Mouse (Mus musculus) lung, postnatal 0 days (tissue): ENCODE data around the gene Mtm1. TPM values are rescaled to one million over a fixed set of nuclear protein-coding genes. Genes with fewer than 3 reads are reported as not detected.

Experiments
- ATAC-seq: fragments of 200-750 bp; cut with Nextera tagmentation; 2 replicates; pipeline ENCODE4 v1.8.0; 2017; ENCODE audit warnings: moderate library complexity
- DNase-seq: peaks from one replicate; pipeline ENCODE4 v3.0.0-alpha.2; 2016; ENCODE audit warnings: low spot score
- H3K27ac ChIP-seq: fragments of 300-500 bp; sonication (generic); 2 replicates; pipeline ENCODE4 v1.5.1; 2014; ENCODE audit warnings: antibody characterized with exemption, mild to moderate bottlenecking, low read length, mixed read lengths
- H3K27me3 ChIP-seq: fragments of 300-500 bp; sonication (generic); replicated peaks from 2 replicates; pipeline ENCODE4 v1.6.1; 2014; ENCODE audit warnings: low read length, mixed read lengths; ENCODE audit not compliant: insufficient read depth
- H3K36me3 ChIP-seq: fragments of 300-500 bp; sonication (generic); 2 replicates; pipeline ENCODE4 v1.6.1; 2014; ENCODE audit warnings: low read length, mixed read lengths; ENCODE audit not compliant: insufficient read depth
- H3K4me1 ChIP-seq: fragments of 300-500 bp; sonication (generic); 2 replicates; pipeline ENCODE4 v1.6.1; 2014; ENCODE audit warnings: antibody characterized with exemption, low read depth, low read length, mixed read lengths; ENCODE audit not compliant: insufficient read depth
- H3K4me2 ChIP-seq: fragments of 300-500 bp; sonication (generic); replicated peaks from 2 replicates; pipeline ENCODE4 v1.6.1; 2014; ENCODE audit warnings: low read depth, mild to moderate bottlenecking, low read length, moderate library complexity, mixed read lengths
- H3K4me3 ChIP-seq: fragments of 300-500 bp; sonication (generic); 2 replicates; pipeline ENCODE4 v1.5.1; 2014; ENCODE audit warnings: low read depth, low read length
- H3K9ac ChIP-seq: fragments of 300-500 bp; sonication (generic); replicated peaks from 2 replicates; pipeline ENCODE4 v1.6.1; 2014; ENCODE audit warnings: low read depth, mild to moderate bottlenecking
- H3K9me3 ChIP-seq: fragments of 300-500 bp; sonication (generic); 2 replicates; pipeline ENCODE4 v1.6.1; 2016; ENCODE audit warnings: low read length, mixed read lengths
- CTCF ChIP-seq: IDR thresholded peaks from 2 replicates; pipeline ENCODE4 v1.5.1; 2016; ENCODE audit warnings: antibody characterized with exemption, mild to moderate bottlenecking
- EP300 ChIP-seq: IDR thresholded peaks from 2 replicates; pipeline ENCODE4 v1.6.1; 2016; ENCODE audit warnings: antibody characterized with exemption, mild to moderate bottlenecking, control low read depth
- WGBS: fragments of 180-500 bp; shearing (Covaris S2); extraction: QIAGEN DNeasy Blood & Tissue Kit; methylation state at CpG from one replicate; pipeline ENCODE4 v1.1.7; 2014; 5-methylcytosine and 5-hydroxymethylcytosine counted together
- polyA plus RNA-seq: library from polyadenylated mRNA; unstranded; fragments of >200 nt; fragmentation: Nextera tagmentation; extraction: Ambion mirVana; gene quantifications from 2 replicates; pipeline ENCODE4 v1.2.1, GENCODE M21; 2015

The Mtm1 gene
- polyA plus RNA-seq, 1 experiment from 2014 or later: 8.4 TPM

DNA sequence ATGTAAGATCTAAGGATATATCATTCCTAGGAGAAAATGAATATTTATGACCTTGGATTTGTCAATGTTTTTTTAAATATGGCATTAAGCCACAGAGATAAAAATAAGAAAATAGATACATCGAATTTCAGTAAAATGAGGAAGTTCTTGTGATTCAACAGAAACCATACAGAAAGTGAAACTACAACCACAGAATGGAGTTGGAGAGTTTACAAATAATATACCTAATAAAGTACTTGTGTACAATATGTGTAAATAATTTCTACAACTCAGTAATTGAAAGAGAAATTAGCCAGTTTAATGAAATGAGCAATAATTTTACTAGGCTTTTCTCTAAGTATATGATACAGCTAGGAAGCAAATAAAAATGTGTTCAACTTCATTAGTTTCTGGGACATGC lies 4.0 kb upstream of the Mtm1 start:
- H3K27me3 ChIP-seq: no peaks in the 10 kb centered on the region; the same call in 1 of the 2 replicates
- H3K9me3 ChIP-seq: no peaks in the 10 kb centered on the region
- no peak overlapping the region for H3K4me2 ChIP-seq
- no peaks in the 10 kb centered on the region for H3K4me1 ChIP-seq
- ATAC-seq (no peak), DNase-seq (no peak)
- H3K36me3 ChIP-seq: no peaks in the 10 kb centered on the region
- no peak overlapping the region for H3K4me3 ChIP-seq
- H3K9ac ChIP-seq: no peak overlapping the region
- TF ChIP-seq EP300: no peak
- TF ChIP-seq CTCF: no peak
- 69% methylated on average over 1 of the region's 1 CpGs for WGBS
- no peak overlapping the region for H3K27ac ChIP-seq

DNA sequence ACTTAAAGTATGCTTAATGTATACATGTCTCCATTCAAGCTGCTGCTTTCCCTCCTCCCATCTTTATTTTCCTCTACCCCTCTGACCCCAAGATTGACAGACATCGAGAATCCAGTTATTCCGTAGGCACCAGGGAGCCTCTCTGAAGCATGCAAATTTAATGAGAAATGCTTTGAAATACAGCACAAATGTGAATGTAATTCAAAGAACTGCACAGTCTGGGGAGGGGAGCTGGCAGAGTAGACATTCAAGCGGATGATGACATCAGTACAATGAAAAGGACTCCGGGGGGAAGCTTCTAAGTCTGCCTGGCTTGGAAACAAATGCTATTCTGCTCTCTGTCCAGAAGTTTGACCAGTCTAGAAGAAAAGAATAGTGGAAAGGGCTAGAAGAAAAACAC lies 2.3 kb downstream of the Mtm1 start:
- Histone ChIP-seq H3K9ac (no peak overlapping the region), H3K9me3 (no peaks in the 10 kb centered on the region), H3K4me2 (no peak overlapping the region), H3K27me3 (no peaks in the 10 kb centered on the region), H3K36me3 (no peaks in the 10 kb centered on the region), H3K4me3 (no peak overlapping the region), H3K4me1 (no peaks in the 10 kb centered on the region), H3K27ac (no peak overlapping the region)
- ATAC-seq: no peak
- TF ChIP-seq EP300: no peak
- no peak for TF ChIP-seq CTCF
- 75% methylated on average over 4 of the region's 4 CpGs for WGBS
- DNase-seq: no peak

DNA sequence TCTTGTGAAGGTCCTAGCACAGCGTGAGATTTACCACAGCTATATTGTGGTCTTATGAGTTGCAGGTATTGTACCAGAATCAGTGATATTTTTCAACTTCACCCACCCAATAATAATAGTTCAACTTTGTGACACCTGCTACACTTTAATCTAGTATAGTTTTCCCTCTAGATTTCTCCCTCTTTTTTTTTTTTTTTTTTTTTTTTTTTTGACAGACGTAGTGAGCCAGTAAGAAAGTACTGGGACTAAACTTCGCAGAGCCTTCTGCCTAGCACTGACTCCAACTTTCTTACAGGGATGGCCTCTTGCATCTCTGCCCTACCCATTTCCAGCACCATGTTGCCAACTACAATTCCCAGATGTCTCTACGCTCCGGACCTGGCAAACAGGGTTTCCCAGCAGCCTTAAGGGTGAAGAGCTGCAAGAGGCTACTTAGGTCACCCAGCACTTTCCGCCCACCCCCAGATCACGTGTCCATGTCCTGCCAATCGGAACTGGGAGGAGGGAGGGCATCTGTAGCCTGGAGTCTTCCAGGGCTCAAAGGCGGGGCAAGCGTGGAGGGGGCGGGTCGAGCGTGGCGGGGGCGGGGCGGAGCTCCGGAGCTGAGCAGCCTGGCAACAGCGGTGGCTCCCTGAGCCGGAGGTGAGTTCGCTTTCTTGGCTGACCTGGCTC lies 4.0 kb downstream of the Mtm1 start:
- 17% methylated on average over 16 of the region's 20 CpGs for WGBS
- no peaks in the 10 kb centered on the region for H3K27me3 ChIP-seq
- ATAC-seq (peak; percentile 100), DNase-seq (peak; percentile 96)
- H3K4me3 ChIP-seq: peak overlapping the region; percentile 54
- H3K4me1 ChIP-seq: no peaks in the 10 kb centered on the region
- no peaks in the 10 kb centered on the region for H3K36me3 ChIP-seq
- no peaks in the 10 kb centered on the region for H3K9me3 ChIP-seq
- H3K4me2 ChIP-seq: peak overlapping the region; percentile 66
- TF ChIP-seq CTCF (no peak), EP300 (no peak)
- 0 out of 2 replicates have a peak overlapping the region, but pooled peaks have one; percentile 32 for H3K27ac ChIP-seq
- H3K9ac ChIP-seq: no peak overlapping the region

DNA sequence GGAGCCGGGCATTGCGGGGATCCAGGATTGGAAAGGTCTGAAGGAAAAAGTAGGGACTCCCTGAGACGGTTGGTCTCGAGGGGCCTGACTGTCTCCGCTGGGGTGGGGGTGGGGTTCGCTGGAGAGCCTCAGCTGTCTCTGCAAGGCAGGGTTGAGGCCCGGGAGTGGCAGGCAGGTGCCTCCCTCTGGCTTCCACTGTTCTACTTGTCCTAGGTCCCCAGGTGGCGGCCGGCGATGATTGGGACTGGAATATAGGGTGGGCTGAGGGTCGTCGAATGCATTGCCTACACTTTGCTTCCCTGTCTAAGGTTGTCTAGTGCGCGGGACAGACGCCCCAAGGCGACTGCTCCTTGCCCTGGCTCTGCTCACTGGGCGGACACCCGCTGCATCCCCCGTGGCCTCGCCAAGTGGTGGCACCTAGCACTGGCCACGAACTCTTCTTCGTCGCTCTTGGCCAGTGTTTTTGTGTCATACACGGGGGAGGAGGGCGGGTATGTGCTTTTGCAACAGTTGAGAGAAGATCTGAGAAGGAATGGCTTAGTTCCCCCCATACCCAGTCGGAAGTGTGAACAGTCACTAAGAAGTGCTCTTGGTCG lies 4.6 kb downstream of the Mtm1 start:
- TF ChIP-seq CTCF: no peak
- no peak for TF ChIP-seq EP300
- Histone ChIP-seq H3K27ac (peak overlapping the region; percentile 32; the same call in 1 of the 2 replicates), H3K4me2 (peak overlapping the region; percentile 66), H3K36me3 (no peaks in the 10 kb centered on the region), H3K4me1 (no peaks in the 10 kb centered on the region), H3K9me3 (no peaks in the 10 kb centered on the region), H3K9ac (peak overlapping the region; percentile 32; the same call in 1 of the 2 replicates), H3K4me3 (peak overlapping the region; percentile 54), H3K27me3 (no peaks in the 10 kb centered on the region)
- 13% methylated on average over 21 of the region's 27 CpGs for WGBS
- DNase-seq: peak; percentile 6
- peak; percentile 58 for ATAC-seq

DNA sequence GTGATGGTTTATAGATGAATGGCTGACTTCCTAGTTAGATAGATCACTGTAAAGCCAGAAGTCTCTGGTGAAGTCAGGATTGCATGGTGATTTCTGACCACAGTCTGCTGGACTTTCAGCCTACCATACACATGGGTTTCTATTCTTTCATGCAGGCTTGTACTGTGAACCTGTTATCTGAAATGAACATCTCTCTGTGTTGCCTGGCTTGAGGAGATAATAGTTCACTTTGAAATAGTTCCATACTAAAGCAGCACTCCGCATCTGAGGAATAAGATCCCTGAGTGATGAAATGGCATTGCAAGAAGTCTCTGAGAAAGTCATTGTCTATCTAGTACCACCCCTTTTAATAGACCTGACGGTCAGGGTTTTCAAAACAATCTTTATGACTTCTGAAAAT lies 6.3 kb downstream of the Mtm1 start:
- WGBS: 78% methylated on average over 2 of the region's 2 CpGs

DNA sequence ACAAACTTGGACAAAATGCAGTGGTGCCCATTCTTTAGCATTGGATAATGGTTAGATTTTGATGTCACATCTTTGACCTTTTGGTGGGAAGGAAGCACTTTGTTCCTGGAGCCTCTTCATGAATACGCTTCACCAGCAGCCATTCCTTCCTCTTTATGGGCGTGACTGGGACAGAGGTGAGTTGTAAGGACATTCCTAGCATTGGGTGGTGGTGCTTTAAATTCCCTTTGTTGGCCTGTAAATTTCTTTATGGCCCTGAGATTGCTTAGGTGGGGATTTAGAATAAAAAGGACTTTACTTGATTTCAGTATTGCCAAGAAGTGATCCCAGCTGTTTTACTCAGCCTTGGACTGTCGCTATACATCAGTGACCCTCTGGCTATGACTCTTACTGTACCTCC lies 8.3 kb downstream of the Mtm1 start:
- WGBS: 68% methylated on average over 3 of the region's 3 CpGs

More for the DNA sequence above, 6.3 kb downstream of the Mtm1 start:
- H3K36me3 ChIP-seq: no peaks in the 10 kb centered on the region
- H3K27me3 ChIP-seq: no peaks in the 10 kb centered on the region
- TF ChIP-seq EP300: no peak
- no peak for TF ChIP-seq CTCF
- H3K4me2 ChIP-seq: no peak overlapping the region
- H3K4me3 ChIP-seq: no peak overlapping the region
- no peaks in the 10 kb centered on the region for H3K9me3 ChIP-seq
- H3K4me1 ChIP-seq: no peaks in the 10 kb centered on the region
- no peak overlapping the region for H3K9ac ChIP-seq
- ATAC-seq (no peak), DNase-seq (no peak)
- no peak overlapping the region for H3K27ac ChIP-seq

More for the DNA sequence above, 8.3 kb downstream of the Mtm1 start:
- Histone ChIP-seq H3K27ac (no peak overlapping the region), H3K4me3 (no peak overlapping the region), H3K9ac (no peak overlapping the region), H3K9me3 (no peaks in the 10 kb centered on the region), H3K4me1 (no peaks in the 10 kb centered on the region), H3K4me2 (no peak overlapping the region), H3K27me3 (no peaks in the 10 kb centered on the region), H3K36me3 (no peaks in the 10 kb centered on the region)
- no peak for DNase-seq
- ATAC-seq: no peak
- TF ChIP-seq CTCF (no peak), EP300 (no peak)
